Mouse (Mus musculus) spleen, postnatal 10 days (tissue): ENCODE results near the gene Diras2.

Experiments used
- DNase-seq, 2 experiments: peaks; one replicate each; pipeline ENCODE4 v3.0.0; 2021 to 2022; ENCODE audit warnings: low spot score in 2 of 2

Diras2 gene

GRCm38 (mm10) chr13:52552822-52553477, 21.9 kb upstream of the Diras2 start:
- DNase-seq = no peak

GRCm38 (mm10) chr13:52551275-52551674, 20.2 kb upstream of the Diras2 start:
- DNase-seq = peak in 1 of 2 experiments; percentile 37

- no peak for DNase-seq
These were observed 19.7 kb upstream of the Diras2 start for GRCm38 (mm10) chr13:52550690-52551193.

- DNase-seq = no peak
These were observed 15.2 kb upstream of the Diras2 start for GRCm38 (mm10) chr13:52546288-52546687.

GRCm38 (mm10) chr13:52542636-52543035, 11.6 kb upstream of the Diras2 start:
- DNase-seq = no peak

GRCm38 (mm10) chr13:52542036-52542526, 11.0 kb upstream of the Diras2 start:
- DNase-seq = no peak

GRCm38 (mm10) chr13:52541385-52542035, 10.4 kb upstream of the Diras2 start:
- no peak for DNase-seq

GRCm38 (mm10) chr13:52539461-52539860, 8.4 kb upstream of the Diras2 start:
- DNase-seq = peak in 1 of 2 experiments; percentile 34

- peak in 1 of 2 experiments; percentile 47 for DNase-seq
These were observed 7.6 kb upstream of the Diras2 start for GRCm38 (mm10) chr13:52538588-52539116.

GRCm38 (mm10) chr13:52537754-52538587, 6.9 kb upstream of the Diras2 start:
- DNase-seq = peak in 1 of 2 experiments; percentile 36

- peak; percentile 45 to 85 for DNase-seq
These were observed 4.5 kb upstream of the Diras2 start for GRCm38 (mm10) chr13:52535542-52535941.

GRCm38 (mm10) chr13:52533644-52534043, 2.6 kb upstream of the Diras2 start:
- DNase-seq = no peak

GRCm38 (mm10) chr13:52530008-52530945, 802 bp downstream of the Diras2 start:
- peak in 1 of 2 experiments; percentile 65 for DNase-seq

- DNase-seq = no peak
These were observed 1.7 kb downstream of the Diras2 start for GRCm38 (mm10) chr13:52529188-52529972.

GRCm38 (mm10) chr13:52528786-52529185, 2.3 kb downstream of the Diras2 start:
- no peak for DNase-seq

- DNase-seq = no peak
These were observed 2.8 kb downstream of the Diras2 start for GRCm38 (mm10) chr13:52528281-52528680.

GRCm38 (mm10) chr13:52526249-52527035, 4.6 kb downstream of the Diras2 start:
- DNase-seq = no peak

GRCm38 (mm10) chr13:52524313-52524712, 6.8 kb downstream of the Diras2 start:
- no peak for DNase-seq

- DNase-seq = no peak
These were observed 9.9 kb downstream of the Diras2 start for GRCm38 (mm10) chr13:52521176-52521575.
